Mouse (Mus musculus) limb, embryonic 13.5 days (tissue): ENCODE measurements around the gene Lck. TPM values are rescaled to one million over a fixed set of nuclear protein-coding genes. Genes with fewer than 3 reads are reported as not detected.
"Not testable (repeated sequence)": the region's sequence is repeated elsewhere in the genome, so short reads cannot be mapped to it uniquely, and the experiment has no call there.

ENCODE experiments used
- ATAC-seq: fragments of 200-750 bp; cut with Nextera tagmentation; 2 replicates; pipeline ENCODE4 v1.8.0; 2017; ENCODE audit warnings: low read depth, moderate number of reproducible peaks, moderate TSS enrichment; ENCODE audit not compliant: low FRiP score
- H3K27ac ChIP-seq: fragments of 300-500 bp; sonication (generic); 2 replicates; pipeline ENCODE4 v1.5.1; 2015; ENCODE audit warnings: inconsistent platforms, mild to moderate bottlenecking, moderate library complexity
- H3K27me3 ChIP-seq: fragments of 300-500 bp; sonication (generic); 2 replicates; pipeline ENCODE4 v1.6.1; 2015; ENCODE audit warnings: mild to moderate bottlenecking, inconsistent platforms
- H3K36me3 ChIP-seq: fragments of 300-500 bp; sonication (generic); 2 replicates; pipeline ENCODE4 v1.6.1; 2015; ENCODE audit warnings: inconsistent platforms, mild to moderate bottlenecking, moderate library complexity
- H3K4me1 ChIP-seq: fragments of 300-500 bp; sonication (generic); 2 replicates; pipeline ENCODE4 v1.6.1; 2015; ENCODE audit warnings: inconsistent platforms
- H3K4me2 ChIP-seq: fragments of 300-500 bp; sonication (generic); replicated peaks from 2 replicates; pipeline ENCODE4 v1.6.1; 2015; ENCODE audit warnings: inconsistent platforms, mild to moderate bottlenecking, moderate library complexity
- H3K4me3 ChIP-seq: fragments of 300-500 bp; sonication (generic); 2 replicates; pipeline ENCODE4 v1.5.1; 2015; ENCODE audit warnings: moderate library complexity, mild to moderate bottlenecking, inconsistent platforms
- H3K9ac ChIP-seq: fragments of 300-500 bp; sonication (generic); 2 replicates; pipeline ENCODE4 v1.6.1; 2015; ENCODE audit warnings: mild to moderate bottlenecking, inconsistent platforms
- H3K9me3 ChIP-seq: fragments of 300-500 bp; sonication (generic); 2 replicates; pipeline ENCODE4 v1.6.1; 2016; ENCODE audit warnings: inconsistent platforms
- WGBS: fragments of 180-500 bp; shearing (Covaris S2); methylation state at CpG from one replicate; pipeline ENCODE4 v1.1.7; 2015; 5-methylcytosine and 5-hydroxymethylcytosine counted together
- polyA plus RNA-seq: library from polyadenylated mRNA; unstranded; fragments of >200 nt; fragmentation: Nextera tagmentation; extraction: Ambion mirVana; gene quantifications from 2 replicates; pipeline ENCODE4 v1.2.1, GENCODE M21; 2015

Gene Lck
- polyA plus RNA-seq, 1 experiment from 2014 or later, result 12.1 TPM

DNA sequence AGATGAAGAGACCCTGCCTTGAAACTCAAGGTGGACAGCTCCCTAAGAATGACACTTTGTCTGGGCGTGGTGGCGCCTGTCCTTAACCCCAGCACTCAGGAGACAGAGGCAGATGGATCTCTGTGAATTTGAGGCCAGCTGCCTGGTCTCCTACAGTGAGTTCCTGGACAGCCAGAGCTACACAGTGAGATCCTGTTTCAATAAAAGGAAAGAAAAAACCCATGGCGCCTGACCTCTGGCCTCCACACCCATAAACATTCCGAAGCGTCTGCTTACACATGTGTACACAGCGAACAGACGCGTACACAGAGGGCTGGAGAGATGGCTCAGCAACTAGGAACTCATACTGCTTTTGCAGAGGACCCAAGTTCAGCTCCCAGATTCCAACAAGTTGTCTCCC lies 9.7 kb downstream of the Lck start:
- no peaks in the 10 kb centered on the region for H3K36me3 ChIP-seq
- no peaks in the 10 kb centered on the region for H3K27me3 ChIP-seq
- H3K4me2 ChIP-seq, result no peak overlapping the region
- WGBS, result 17% methylated on average over 8 of the region's 8 CpGs
- no peaks in the 10 kb centered on the region for H3K9me3 ChIP-seq
- no peak overlapping the region for H3K27ac ChIP-seq
- H3K4me1 ChIP-seq, result peaks cover 7% of the 10 kb centered on the region
- H3K4me3 ChIP-seq, result no peak overlapping the region
- ATAC-seq, result peak; percentile 48; the same call in 1 of the 2 replicates
- no peak overlapping the region for H3K9ac ChIP-seq

DNA sequence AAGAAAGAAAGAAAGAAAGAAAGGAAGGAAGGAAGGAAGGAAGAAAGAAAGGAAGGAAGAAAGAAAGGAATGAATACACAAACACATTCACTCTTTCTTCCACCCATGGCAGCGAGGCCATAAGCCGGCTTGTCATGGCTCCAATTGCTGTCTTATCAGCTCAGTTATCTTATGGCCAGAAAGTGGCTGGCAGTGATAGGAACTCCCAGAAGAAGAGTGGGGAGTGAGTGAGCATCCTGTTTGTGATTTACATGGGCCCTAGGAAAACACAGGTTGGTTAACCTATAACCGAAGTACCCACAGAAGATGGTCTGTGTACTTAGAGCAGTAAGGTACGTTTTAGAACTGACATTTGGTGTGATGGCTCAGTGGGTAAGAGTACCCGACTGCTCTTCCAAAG lies 12.3 kb downstream of the Lck start:
- no peak overlapping the region for H3K4me3 ChIP-seq
- H3K4me1 ChIP-seq, result peaks cover 17% of the 10 kb centered on the region

DNA sequence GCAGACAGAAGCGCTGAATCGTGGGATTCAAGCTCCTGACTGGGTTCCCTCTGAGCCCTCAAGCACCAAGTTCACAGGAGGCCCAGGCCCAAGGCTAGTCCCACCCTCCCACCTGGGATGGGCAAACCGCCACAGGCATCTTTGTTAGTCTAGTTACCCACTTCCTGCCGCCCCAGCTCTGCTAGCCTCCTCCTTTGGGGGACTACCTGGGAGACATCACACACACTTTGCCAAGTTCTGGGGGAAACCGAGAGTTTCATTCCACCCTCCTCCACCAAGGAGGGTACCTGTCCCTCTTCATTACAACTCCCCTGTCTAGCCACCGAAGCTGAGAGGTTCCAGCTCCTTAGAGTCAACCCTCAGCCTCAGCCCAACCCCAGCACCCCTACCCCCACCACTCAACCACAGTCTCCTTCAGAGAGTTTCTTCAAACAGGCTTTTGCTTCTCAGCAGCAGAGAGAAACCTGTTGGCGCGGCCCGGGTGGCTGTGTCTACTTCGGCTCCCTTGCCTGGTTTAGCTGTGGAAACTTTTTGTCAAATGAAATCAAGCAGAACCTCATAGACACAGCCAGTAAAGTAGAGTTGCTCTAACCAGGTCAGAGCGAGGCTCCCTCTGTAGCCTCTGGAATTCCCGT lies 15.0 kb downstream of the Lck start:
- Histone ChIP-seq H3K9ac (no peak overlapping the region), H3K4me1 (peaks cover 24% of the 10 kb centered on the region), H3K27ac (no peak overlapping the region), H3K9me3 (no peaks in the 10 kb centered on the region), H3K4me3 (no peak overlapping the region), H3K27me3 (no peaks in the 10 kb centered on the region), H3K4me2 (no peak overlapping the region), H3K36me3 (no peaks in the 10 kb centered on the region)
- ATAC-seq, result no peak
- WGBS, result 83% methylated on average over 12 of the region's 12 CpGs

More for the DNA sequence above, 12.3 kb downstream of the Lck start:
- no peak for ATAC-seq
- H3K9me3 ChIP-seq, result no peaks in the 10 kb centered on the region
- H3K36me3 ChIP-seq, result no peaks in the 10 kb centered on the region
- no peak overlapping the region for H3K9ac ChIP-seq
- no peak overlapping the region for H3K4me2 ChIP-seq
- H3K27ac ChIP-seq, result no peak overlapping the region
- WGBS, result 91% methylated on average over 5 of the region's 5 CpGs
- no peaks in the 10 kb centered on the region for H3K27me3 ChIP-seq

DNA sequence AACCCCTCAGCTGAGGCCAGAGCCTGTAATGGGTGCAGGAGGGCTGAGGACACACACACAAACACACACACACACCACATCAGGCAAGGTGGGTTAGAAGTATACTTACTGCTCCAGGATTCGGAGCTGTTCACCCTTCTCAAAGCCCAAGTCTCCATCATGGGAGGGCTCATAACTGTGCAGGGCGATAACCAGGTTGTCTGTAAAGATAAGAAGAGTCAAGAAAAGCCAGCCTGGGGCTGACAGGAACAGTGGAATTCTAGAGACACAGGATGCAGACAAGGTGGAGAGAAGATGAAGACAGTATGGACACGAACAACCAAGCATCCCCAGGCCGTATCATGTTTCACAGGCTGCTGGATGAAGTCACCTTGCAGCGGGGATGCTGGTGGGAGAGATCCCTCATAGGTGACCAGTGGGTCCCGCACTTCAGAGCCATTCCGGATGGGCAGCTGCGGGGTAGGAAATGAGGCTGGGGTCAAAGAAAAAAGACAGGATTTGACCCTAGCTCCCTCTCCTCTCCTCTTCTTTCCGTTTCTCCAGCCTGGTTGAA lies 16.1 kb downstream of the Lck start:
- Histone ChIP-seq H3K27ac (no peak overlapping the region; the same call in 1 of the 2 replicates), H3K27me3 (no peaks in the 10 kb centered on the region), H3K4me2 (peak overlapping the region; percentile 93), H3K36me3 (no peaks in the 10 kb centered on the region), H3K9ac (peak overlapping the region; percentile 71), H3K4me3 (peak overlapping the region; percentile 61), H3K4me1 (peaks cover 21% of the 10 kb centered on the region), H3K9me3 (no peaks in the 10 kb centered on the region)
- ATAC-seq, result no peak
- WGBS, result 67% methylated on average over 9 of the region's 9 CpGs

DNA sequence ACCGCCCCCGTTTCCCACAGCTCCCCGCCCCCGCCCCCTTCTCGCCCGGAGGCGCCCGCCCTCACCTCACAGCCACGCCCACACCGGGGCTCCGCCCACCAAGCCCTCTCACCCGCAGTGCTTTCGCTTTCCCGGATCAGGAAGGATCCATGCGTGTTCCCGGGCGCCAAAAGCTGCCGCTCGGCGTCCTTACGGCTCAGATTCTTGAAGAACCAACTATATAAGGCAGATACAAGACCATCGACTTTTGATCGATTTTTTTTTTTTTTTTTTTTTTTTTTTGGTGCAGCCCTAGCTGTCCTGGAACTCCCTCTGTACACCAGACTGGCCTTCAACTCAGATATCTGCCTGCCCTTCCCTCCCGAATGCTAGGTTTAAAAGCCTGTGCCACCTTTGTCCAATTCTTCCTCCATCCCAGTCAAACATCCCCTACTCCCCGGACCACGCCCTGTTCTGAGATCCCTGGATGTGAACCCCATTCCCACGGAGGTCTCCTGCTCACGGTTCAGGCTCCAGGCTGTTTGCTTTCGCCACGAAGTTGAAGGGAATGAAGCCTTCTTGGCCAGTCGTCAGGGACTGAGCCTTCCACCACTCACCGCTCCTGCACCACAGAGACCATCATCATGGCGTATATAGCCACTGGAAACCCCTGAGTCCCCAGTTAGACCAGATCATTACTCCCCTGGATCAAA lies 16.8 kb downstream of the Lck start:
- Histone ChIP-seq H3K9me3 (no peaks in the 10 kb centered on the region), H3K36me3 (no peaks in the 10 kb centered on the region), H3K27me3 (no peaks in the 10 kb centered on the region), H3K4me3 (peak overlapping the region; percentile 61), H3K4me1 (peaks cover 21% of the 10 kb centered on the region), H3K4me2 (peak overlapping the region; percentile 93), H3K27ac (peak overlapping the region; percentile 67), H3K9ac (peak overlapping the region; percentile 71)
- ATAC-seq, result peak; percentile 86
- WGBS, result 7% methylated on average over 32 of the region's 33 CpGs

DNA sequence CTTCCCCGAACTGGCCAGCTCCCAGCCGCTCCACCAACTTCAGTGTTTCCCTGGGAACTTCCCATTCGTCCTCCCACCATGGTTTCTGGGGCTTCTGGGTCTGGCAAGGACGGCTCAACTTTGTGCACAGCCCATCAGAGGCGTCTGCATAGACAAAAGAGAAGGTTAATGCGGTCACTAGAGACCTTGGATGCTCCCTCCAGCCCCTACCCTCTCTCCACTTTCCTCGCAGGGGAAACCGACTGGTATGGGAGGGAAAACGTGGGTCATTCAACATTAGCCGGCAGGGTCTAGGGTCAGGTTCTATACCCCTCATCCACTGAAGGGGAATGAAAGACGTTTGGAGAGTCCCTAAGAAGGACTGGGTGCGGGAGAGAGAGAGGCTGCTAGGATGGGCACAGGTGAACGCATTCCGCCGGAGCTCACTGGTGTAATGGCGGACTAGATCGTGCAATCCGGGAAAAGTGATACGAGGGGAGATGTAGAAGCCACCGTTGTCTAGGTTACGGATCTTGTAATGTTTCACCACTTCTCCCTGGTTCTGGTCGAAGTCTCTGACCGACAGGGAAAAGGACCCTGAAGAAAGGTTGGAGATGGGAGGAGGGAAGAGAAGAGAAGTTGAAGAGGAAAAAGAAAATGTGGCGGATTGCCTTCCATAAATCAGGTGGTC lies 17.4 kb downstream of the Lck start:
- peak overlapping the region; percentile 71 for H3K9ac ChIP-seq
- WGBS, result under 1% methylated on average over 24 of the region's 24 CpGs
- H3K4me1 ChIP-seq, result peaks cover 21% of the 10 kb centered on the region
- no peaks in the 10 kb centered on the region for H3K36me3 ChIP-seq
- ATAC-seq, result peak; percentile 64
- H3K27me3 ChIP-seq, result no peaks in the 10 kb centered on the region
- peak overlapping the region; percentile 77 for H3K27ac ChIP-seq
- no peaks in the 10 kb centered on the region for H3K9me3 ChIP-seq
- H3K4me2 ChIP-seq, result peak overlapping the region; percentile 93
- H3K4me3 ChIP-seq, result peak overlapping the region; percentile 61

DNA sequence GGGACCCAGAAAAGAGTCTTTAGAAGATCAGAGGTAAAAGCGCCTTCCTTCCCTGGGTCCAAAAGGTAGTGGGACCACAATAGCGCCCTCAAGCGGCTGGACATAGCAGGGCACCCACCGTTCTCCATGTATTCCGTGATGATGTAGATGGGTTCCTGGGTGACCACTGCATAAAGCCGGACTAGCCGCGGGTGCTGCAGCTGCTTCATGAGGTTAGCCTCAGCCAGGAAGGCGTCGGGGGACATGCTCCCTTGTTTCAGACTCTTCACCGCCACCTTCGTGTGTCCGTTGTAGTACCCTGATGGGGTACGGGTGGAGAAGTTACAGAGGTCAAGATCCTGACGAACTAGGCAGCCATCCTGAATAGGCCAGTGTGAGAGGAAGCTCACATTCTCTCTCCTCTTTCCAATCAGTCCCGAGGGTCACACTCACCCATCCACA lies 18.0 kb downstream of the Lck start:
- no peak for ATAC-seq
- H3K27ac ChIP-seq, result 0 out of 2 replicates have a peak overlapping the region, but pooled peaks have one; percentile 77

DNA sequence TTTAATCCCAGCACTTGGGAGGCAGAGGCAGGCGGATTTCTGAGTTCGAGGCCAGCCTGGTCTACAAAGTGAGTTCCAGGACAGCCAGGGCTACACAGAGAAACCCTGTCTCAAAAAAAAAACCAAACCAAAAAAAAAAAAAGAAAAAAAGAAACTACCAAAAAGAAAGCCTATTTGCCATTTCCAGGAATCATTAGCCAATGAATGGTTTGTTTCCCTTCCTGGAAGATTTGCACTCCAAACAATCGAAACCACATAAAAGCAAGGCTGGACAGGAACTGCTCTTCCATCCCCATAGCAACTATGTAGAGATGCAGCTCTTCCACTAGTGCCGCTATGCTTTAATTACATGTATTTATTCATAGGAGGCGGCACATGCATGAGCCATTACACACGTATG lies 18.9 kb downstream of the Lck start:
- H3K4me1 ChIP-seq, result peaks cover 28% of the 10 kb centered on the region
- not testable (repeated sequence) for H3K36me3 ChIP-seq, H3K4me2 ChIP-seq, H3K9me3 ChIP-seq, H3K27me3 ChIP-seq, H3K9ac ChIP-seq, ATAC-seq, H3K4me3 ChIP-seq, H3K27ac ChIP-seq
- WGBS, result 86% methylated on average over 5 of the region's 6 CpGs

More for the DNA sequence above, 18.0 kb downstream of the Lck start:
- Histone ChIP-seq H3K36me3 (no peaks in the 10 kb centered on the region), H3K4me2 (peak overlapping the region; percentile 93), H3K4me1 (peaks cover 22% of the 10 kb centered on the region), H3K9me3 (no peaks in the 10 kb centered on the region), H3K9ac (peak overlapping the region; percentile 71), H3K4me3 (peak overlapping the region; percentile 61), H3K27me3 (no peaks in the 10 kb centered on the region)
- 4% methylated on average over 16 of the region's 16 CpGs for WGBS

DNA sequence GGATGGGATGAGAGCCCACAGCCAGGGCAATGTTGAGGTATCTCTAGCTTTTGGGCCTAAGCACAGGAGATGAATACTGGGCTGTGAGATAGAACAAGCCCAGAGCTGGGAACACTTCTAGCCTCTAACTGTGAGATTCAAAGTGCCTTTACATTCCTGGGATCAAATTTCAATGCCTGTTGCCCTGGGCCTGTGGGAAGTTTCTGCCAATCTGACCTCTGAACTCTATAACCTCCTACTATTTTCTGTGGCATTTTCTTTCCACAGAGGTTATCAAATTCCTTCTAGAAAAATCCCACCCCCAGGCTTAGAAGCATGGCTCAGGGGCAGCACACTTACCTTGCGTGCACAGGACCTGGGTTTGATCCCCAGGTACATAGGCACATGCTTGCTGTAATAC lies 23.1 kb downstream of the Lck start:
- Histone ChIP-seq H3K4me2 (no peak overlapping the region), H3K4me3 (no peak overlapping the region), H3K9ac (no peak overlapping the region), H3K36me3 (peaks cover 6% of the 10 kb centered on the region; the same call in 1 of the 2 replicates), H3K4me1 (peaks cover 12% of the 10 kb centered on the region), H3K27ac (no peak overlapping the region), H3K27me3 (no peaks in the 10 kb centered on the region), H3K9me3 (no peaks in the 10 kb centered on the region)
- no peak for ATAC-seq
- 23% methylated on average over 1 of the region's 1 CpGs for WGBS

DNA sequence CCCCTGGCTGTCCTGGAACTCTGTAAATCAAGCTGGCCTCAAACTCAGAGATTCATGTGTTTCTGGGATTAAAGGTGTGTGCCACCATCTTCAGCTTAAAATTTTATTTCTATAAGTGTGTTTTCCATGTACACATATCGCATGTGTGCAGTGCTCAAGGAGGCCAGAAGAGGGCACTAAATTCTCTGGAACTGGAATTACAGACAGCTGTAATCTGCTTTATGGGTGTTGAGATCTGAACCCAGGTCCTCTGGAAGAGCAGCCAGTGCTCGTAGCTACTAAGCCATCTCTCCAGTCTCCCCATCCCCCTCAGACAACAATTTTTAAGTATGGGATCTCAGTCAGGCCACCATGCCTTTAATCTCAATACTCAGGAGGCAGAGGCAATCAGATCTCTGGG lies 24.1 kb downstream of the Lck start:
- no peak overlapping the region for H3K9ac ChIP-seq
- no peaks in the 10 kb centered on the region for H3K27me3 ChIP-seq
- H3K4me3 ChIP-seq, result no peak overlapping the region
- 93% methylated on average over 2 of the region's 2 CpGs for WGBS
- no peak overlapping the region for H3K27ac ChIP-seq
- H3K36me3 ChIP-seq, result peaks cover 6% of the 10 kb centered on the region; the same call in 1 of the 2 replicates
- H3K9me3 ChIP-seq, result no peaks in the 10 kb centered on the region
- H3K4me2 ChIP-seq, result no peak overlapping the region
- no peak for ATAC-seq
- H3K4me1 ChIP-seq, result peaks cover 7% of the 10 kb centered on the region

DNA sequence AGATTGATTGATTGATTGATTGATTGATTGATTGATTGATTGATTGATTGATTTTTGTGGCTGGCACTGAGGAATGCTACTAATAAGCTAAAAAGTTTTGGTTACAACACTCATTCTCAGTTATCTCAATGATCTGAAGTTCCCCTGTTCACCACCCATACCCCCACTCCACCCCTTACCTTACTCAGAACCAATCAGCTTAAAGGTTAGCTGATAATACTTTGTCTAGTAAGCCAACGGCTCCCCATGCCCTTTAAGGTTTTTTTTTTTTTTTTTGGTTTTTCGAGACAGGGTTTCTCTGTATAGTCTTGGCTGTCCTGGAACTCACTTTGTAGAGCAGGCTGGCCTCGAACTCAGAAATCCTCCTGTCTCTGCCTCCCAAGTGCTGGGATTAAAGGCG lies 25.8 kb downstream of the Lck start:
- 88% methylated on average over 4 of the region's 4 CpGs for WGBS
- not testable (repeated sequence) for H3K36me3 ChIP-seq

DNA sequence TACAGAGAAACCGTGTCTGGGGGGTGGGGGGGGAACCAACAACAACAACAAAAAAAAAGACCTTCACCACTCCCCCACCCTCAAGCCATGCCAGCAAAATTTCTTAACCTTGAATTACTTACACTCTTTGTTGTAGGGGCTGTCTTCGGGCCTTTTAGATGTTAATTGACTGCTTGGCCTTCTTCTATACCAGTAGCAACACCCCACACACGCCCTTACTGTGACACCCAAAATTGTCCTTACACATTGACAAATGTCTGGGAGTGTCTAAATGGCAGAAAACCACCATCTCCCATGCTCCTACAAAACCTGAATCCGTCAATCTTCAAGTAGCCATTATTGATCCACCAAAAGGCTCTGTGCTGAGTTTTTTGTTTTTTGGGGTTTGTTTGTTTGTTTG lies 29.3 kb downstream of the Lck start:
- Histone ChIP-seq H3K4me1 (peaks cover 17% of the 10 kb centered on the region), H3K9ac (no peak overlapping the region), H3K4me2 (no peak overlapping the region), H3K27me3 (no peaks in the 10 kb centered on the region), H3K4me3 (no peak overlapping the region), H3K36me3 (peaks cover 17% of the 10 kb centered on the region), H3K27ac (no peak overlapping the region), H3K9me3 (no peaks in the 10 kb centered on the region)
- no peak for ATAC-seq
- 86% methylated on average over 4 of the region's 4 CpGs for WGBS

More for the DNA sequence above, 25.8 kb downstream of the Lck start:
- not testable (repeated sequence) for H3K27me3 ChIP-seq, H3K4me1 ChIP-seq, H3K4me3 ChIP-seq, H3K9me3 ChIP-seq, H3K27ac ChIP-seq, ATAC-seq, H3K4me2 ChIP-seq, H3K9ac ChIP-seq
